Mouse (Mus musculus) gastrocnemius, adult 2 months (tissue): ENCODE results near the gene Psmd5. TPM values are rescaled to one million over a fixed set of nuclear protein-coding genes. Genes with fewer than 3 reads are reported as not detected.
"Not testable (repeated sequence)": the region's sequence is repeated elsewhere in the genome, so short reads cannot be mapped to it uniquely, and the experiment has no call there.

Experiments
- DNase-seq: peaks from one replicate; pipeline ENCODE4 v3.0.0; 2022
- H3K27ac ChIP-seq: fragments of 200-600 bp; 2 replicates; pipeline ENCODE4 v1.8.1; 2022; ENCODE audit warnings: mild to moderate bottlenecking
- H3K4me3 ChIP-seq: fragments of 200-600 bp; 2 replicates; pipeline ENCODE4 v1.8.1; 2022; ENCODE audit warnings: mild to moderate bottlenecking, moderate library complexity
- CTCF ChIP-seq: fragments of 200-600 bp; IDR thresholded peaks from 2 replicates; pipeline ENCODE4 v1.8.1; 2022; ENCODE audit warnings: antibody characterized with exemption, mild to moderate bottlenecking, moderate library complexity
- intact Hi-C: fragments of 180-260 bp; cut with DNase I; formaldehyde crosslinking; loops from one replicate; pipeline ENCODE4 v1.15.1; 2025
- total RNA-seq, 2 experiments: library from RNA; stranded (reverse); gene quantifications; 2 replicates each; pipeline ENCODE4 v1.2.3; 2021

The Psmd5 gene
- total RNA-seq, 2 experiments from 2014 or later: 12.6 to 14.7 TPM

DNA sequence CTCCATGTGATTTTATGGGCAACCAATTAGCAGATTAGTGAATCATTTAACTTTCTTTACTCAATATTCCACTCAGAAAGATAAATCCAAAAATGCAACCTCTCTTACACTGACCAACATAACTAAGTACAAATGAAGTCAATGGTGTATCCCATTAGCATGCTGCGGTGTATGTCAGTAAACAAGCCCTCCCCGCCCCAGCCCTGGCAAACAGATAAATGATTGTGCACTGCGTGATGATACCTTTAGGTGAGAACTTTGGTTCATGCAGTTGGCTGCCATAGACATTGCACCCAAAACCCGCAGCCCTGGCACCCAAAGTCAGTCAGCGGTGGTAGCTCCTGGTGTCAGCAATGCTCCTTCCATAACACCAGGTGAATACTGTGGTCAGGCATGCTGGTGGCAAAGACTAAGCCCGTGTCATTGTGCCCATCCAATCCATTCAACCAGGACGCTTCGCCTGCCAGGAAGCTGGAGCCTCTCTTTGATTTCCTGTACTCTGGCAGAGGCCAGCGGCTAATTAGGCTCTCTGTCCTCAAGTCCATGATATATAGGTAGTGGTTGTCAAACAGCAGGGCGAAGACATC is 69.3 kb downstream of the Psmd5 start:
- intact Hi-C loops: loop anchor here (2.0 kb wide), 1 partner anchor 19 kb away; no protein-coding TSS in a partner anchor

DNA sequence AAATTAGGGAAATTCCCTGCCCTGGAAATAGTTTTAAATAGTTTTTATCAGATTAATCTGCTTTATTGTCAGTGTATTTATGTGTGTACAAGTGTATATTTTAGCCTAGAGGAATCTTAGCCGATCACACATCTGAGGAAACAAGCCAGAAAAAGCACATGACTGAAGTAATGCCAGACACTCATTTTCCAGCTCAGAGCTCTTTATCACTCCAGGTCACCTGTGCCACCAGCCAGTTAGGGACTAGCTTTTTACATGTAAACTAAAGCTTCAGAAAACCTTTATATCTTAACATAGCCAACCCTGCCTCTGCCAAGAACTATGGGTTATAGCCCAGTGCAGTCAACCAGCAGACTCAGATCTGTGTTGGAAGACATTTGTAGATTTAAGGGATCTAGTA is 70.0 kb downstream of the Psmd5 start:
- intact Hi-C loops: loop anchor here (2.0 kb wide), 1 partner anchor 20 kb away; no protein-coding TSS in a partner anchor
- no peak overlapping the region for H3K4me3 ChIP-seq
- peak overlapping the region; percentile 95 for H3K27ac ChIP-seq
- TF ChIP-seq CTCF: no peak
- DNase-seq: no peak

More for the DNA sequence above, 69.3 kb downstream of the Psmd5 start:
- no peak for TF ChIP-seq CTCF
- no peak overlapping the region for H3K4me3 ChIP-seq
- H3K27ac ChIP-seq: peak overlapping the region; percentile 95; the same call in 1 of the 2 replicates
- DNase-seq: no peak

DNA sequence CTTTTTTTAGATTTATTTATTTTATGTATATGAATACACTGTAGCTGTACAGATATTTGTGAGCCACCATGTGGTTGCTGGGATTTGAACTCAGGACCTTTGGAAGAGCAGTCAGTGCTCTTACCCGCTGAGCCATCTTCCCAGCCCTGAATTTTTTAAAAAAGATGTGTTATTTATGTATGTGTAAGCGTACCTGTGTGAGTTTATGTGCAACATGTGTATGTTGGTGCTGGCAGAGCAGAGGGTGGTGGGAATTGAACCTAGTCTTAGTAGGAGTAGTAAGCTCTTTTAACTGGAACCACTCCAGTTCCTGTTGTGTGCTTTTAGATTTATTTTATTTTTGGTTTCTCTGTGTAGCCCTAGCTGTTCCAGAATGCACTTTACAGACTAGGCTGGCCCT is 70.6 kb downstream of the Psmd5 start:
- DNase-seq: no peak
- Histone ChIP-seq H3K27ac (peak overlapping the region; percentile 95), H3K4me3 (peak overlapping the region; percentile 85)
- intact Hi-C loops: loop anchor here (2.0 kb wide), 1 partner anchor 21 kb away; no protein-coding TSS in a partner anchor
- no peak for TF ChIP-seq CTCF

DNA sequence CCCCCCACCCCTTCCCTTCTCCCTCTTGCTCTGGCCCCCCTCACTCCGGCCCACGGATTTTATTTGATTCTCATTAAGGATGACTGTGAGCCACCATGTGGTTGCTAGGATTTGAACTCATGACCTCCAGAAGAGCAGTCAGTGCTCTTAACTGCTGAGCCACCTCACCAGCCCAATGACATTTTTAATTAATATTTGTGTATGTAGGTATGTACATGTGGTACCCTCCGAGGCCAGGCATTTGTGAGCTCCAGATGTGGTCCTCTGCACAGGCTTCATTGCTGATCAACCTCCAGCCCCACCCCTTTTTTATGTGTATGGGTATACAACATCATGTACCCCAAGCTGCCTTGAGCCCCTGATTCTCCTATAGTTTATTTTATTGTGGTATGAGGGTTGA is 71.0 kb downstream of the Psmd5 start:
- H3K27ac ChIP-seq: peak overlapping the region; percentile 95; the same call in 1 of the 2 replicates
- DNase-seq: no peak
- peak overlapping the region; percentile 85 for H3K4me3 ChIP-seq
- intact Hi-C loops: loop anchor here (2.0 kb wide), 1 partner anchor 21 kb away; no protein-coding TSS in a partner anchor
- no peak for TF ChIP-seq CTCF

GRCm38 (mm10) chr2:34802565-34803245 is 72.1 kb downstream of the Psmd5 start:
- intact Hi-C loops: not testable (repeated sequence)
- peak overlapping the region; percentile 95 for H3K27ac ChIP-seq
- peak overlapping the region; percentile 85 for H3K4me3 ChIP-seq
- DNase-seq: peak; percentile 59

DNA sequence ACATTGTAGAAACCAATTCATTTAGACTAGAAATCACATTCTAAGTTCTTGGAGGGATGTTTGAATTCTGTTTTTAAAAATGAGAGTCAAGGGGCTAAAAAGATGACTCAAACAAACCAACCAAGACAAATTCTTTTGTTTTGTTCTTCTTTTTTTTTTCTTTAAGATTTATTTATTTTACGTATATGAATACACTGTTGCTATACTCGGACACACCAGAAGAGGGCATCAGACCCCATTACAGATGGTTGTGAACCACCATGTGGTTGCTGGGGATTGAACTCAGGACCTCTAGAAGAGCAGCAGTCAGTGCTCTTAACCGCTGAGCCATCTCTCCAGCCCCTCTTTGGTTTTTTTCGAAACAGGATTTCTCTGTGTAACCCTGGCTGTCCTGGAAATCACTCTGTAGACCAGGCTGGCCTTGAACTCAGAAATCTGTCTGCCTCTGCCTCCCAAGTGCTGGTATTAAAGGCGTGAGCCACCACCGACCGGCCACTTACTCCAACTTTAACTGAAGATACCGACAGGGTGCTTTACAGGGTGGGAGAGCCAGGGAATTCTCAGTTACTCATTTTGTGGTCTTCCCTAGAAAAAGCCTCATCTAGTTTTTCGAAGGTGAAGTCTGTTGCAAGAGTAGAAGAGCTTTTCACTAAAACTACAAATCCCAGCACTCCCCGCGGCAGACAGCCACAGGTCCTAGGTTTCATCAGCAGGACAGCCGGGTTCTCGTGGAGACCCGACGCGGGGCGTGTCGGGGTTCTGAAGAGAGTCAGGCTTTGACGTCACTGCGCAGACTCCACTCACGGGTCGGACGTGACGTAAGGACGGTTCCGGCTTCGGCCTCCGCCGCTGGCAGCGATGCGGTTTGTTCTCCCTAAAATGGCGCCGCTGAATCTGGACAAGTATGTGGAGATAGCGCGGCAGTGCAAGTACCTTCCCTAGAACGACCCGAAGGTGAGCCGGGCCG is 73.0 kb downstream of the Psmd5 start:
- peak overlapping the region; percentile 95 for H3K27ac ChIP-seq
- peak; percentile 28; the same call in 1 of the 2 replicates for TF ChIP-seq CTCF
- DNase-seq: peak; percentile 98
- intact Hi-C loops: no loop called here
- H3K4me3 ChIP-seq: peak overlapping the region; percentile 85

DNA sequence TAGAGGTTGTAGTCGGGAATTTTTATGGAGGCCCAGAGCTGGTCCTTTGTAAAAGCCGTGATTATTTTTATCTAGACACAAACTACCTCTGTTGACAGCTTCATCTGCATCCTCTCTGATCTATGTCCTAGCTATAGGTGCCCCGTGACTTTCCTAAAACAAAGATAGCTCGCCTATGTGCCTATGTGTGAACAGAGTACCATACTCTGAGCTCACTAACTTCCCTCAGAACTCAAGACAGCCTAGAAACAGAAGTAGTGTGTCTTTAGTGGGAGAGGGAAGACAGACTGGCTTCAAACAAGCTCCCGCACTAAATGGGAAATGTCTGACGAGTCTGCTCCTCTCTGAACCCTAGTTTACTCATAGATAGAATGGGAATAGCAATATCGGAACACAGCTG is 74.4 kb downstream of the Psmd5 start:
- intact Hi-C loops: no loop called here
- no peak for TF ChIP-seq CTCF
- DNase-seq: no peak
- Histone ChIP-seq H3K27ac (peak overlapping the region; percentile 91), H3K4me3 (peak overlapping the region; percentile 87)

Other genes starting within 250 kb of the Psmd5 start
- gene Gapvd1, start 119.7 kb downstream of the Psmd5 start, total RNA-seq: 10 to 100 TPM; 34.0 to 35.5 TPM
- gene Hspa5, start 103.0 kb downstream of the Psmd5 start, total RNA-seq: 100 to 1,000 TPM; 174 to 245 TPM
- 1 to 10 TPM; 7.9 to 8.3 TPM for gene Rabepk, start 75.1 kb downstream of the Psmd5 start, total RNA-seq
- 10 to 100 TPM; 52.5 to 53.2 TPM for gene Fbxw2, start 48.7 kb downstream of the Psmd5 start, total RNA-seq
- under 1 TPM; 0.18 to 0.39 TPM for gene Gm34653, start 42.0 kb downstream of the Psmd5 start, total RNA-seq
- under 1 TPM; 0.17 to 0.69 TPM for gene Cutal, start 572 bp downstream of the Psmd5 start, total RNA-seq
- gene Phf19, start 39.1 kb upstream of the Psmd5 start, total RNA-seq: under 1 TPM; 0.54 to 0.61 TPM
- 1 to 10 TPM in 1 of 2 experiments, under 1 TPM in 1; 0.46 to 1.2 TPM for gene Traf1, start 86.8 kb upstream of the Psmd5 start, total RNA-seq
- not detected for gene Hc, start 186.5 kb upstream of the Psmd5 start, total RNA-seq
- not detected for gene AI182371, start 226.6 kb upstream of the Psmd5 start, total RNA-seq
- 1 to 10 TPM; 8.0 to 8.4 TPM for gene Cntrl, start 234.5 kb upstream of the Psmd5 start, total RNA-seq